18 mouse cellular contexts compared by ENCODE assay signal in the genomic region with DNA sequence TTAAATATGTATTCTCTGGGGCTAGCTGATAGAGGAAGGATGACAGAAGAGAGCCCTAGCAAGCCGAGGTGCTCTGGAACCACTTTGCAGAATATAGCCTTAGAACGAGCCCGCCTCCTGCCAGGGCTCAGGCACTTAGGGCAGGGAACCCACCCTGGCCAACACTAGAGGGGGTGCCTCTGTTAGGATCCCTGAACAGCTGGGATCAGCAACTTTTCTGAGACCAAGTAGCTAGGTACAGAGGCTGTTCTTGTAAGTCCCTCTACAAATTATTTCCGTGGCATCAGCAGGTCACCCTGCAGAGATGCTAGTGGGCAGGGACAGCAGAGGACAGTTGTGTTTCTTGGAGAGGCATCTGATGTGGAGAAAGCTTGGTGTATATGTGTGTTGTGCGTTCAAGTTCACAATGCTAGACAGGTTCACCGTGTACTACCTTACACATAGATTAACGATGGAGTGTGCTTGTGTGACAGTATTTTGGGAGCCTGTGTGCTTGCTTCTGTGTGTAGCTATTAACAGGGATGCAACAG. TPM values are rescaled to one million over a fixed set of nuclear protein-coding genes. Genes with fewer than 3 reads are reported as not detected.
DNase-seq lines count a peak whose midpoint lies in the region; ATAC-seq and TF ChIP-seq lines count a peak whose summit lies in the region.
"Had no signal": no experiment of that assay in that cellular context is flagged by ENCODE, and none has a peak within 500 bp of the region (broad histone marks: within the 10 kb centered on the region; RNA-seq: fewer than 3 reads in every experiment).

No protein-coding gene starts in this region.

- H3K4me3 ChIP-seq in kidney, embryonic 15.5 days (replicated peaks): 0 out of 2 replicates have a peak overlapping the region, but pooled peaks have one; percentile 57
- peak overlapping the region; percentile 70; the same call in 1 of the 2 replicates for H3K4me3 ChIP-seq in embryonic facial prominence, embryonic 10.5 days
- 0 out of 2 replicates have a peak overlapping the region, but pooled peaks have one; percentile 0 for H3K4me3 ChIP-seq in embryonic facial prominence, embryonic 15.5 days (replicated peaks)
- no peak overlapping the region; the same call in 1 of the 2 replicates for H3K4me3 ChIP-seq in stomach, embryonic 15.5 days (replicated peaks)
- no peak overlapping the region for H3K4me3 ChIP-seq in layer of hippocampus, adult 2 months
- H3K4me3 ChIP-seq: heart, embryonic 10.5 days; left cerebral cortex, adult 2 months; limb, embryonic 15.5 days had no signal

- H3K9ac ChIP-seq in kidney, embryonic 15.5 days: peak overlapping the region; percentile 62; the same call in 1 of the 2 replicates
- H3K9ac ChIP-seq in embryonic facial prominence, embryonic 15.5 days: no peak overlapping the region
- H3K9ac ChIP-seq in stomach, embryonic 15.5 days: no peak overlapping the region
- H3K9ac ChIP-seq: limb, embryonic 15.5 days; liver, postnatal 0 days had no signal

- H3K36me3 ChIP-seq in kidney, embryonic 15.5 days: no peaks in the 10 kb centered on the region
- H3K36me3 ChIP-seq in embryonic facial prominence, embryonic 10.5 days (replicated peaks): peaks cover 31% of the 10 kb centered on the region
- no peaks in the 10 kb centered on the region for H3K36me3 ChIP-seq in embryonic facial prominence, embryonic 15.5 days
- H3K36me3 ChIP-seq in stomach, embryonic 15.5 days: no peaks in the 10 kb centered on the region
- H3K36me3 ChIP-seq: heart, embryonic 10.5 days; limb, embryonic 15.5 days had no signal

- no peak for ATAC-seq in kidney, embryonic 15.5 days (replicated peaks; ENCODE audit: low FRiP score)
- ATAC-seq in embryonic facial prominence, embryonic 15.5 days (ENCODE audit: insufficient number of reproducible peaks, low FRiP score, low TSS enrichment, low read depth): no peak
- no peak for ATAC-seq in stomach, embryonic 15.5 days (ENCODE audit: insufficient read depth, low FRiP score, low read depth)
- ATAC-seq: liver, postnatal 0 days had no signal

- peak overlapping the region; percentile 74 for H3K4me2 ChIP-seq in kidney, embryonic 15.5 days
- peak overlapping the region; percentile 88; the same call in 1 of the 2 replicates for H3K4me2 ChIP-seq in embryonic facial prominence, embryonic 15.5 days (replicated peaks)
- H3K4me2 ChIP-seq in stomach, embryonic 15.5 days: peak overlapping the region; percentile 23; the same call in 1 of the 2 replicates
- H3K4me2 ChIP-seq: limb, embryonic 15.5 days had no signal

- H3K27ac ChIP-seq in kidney, embryonic 15.5 days: 0 out of 2 replicates have a peak overlapping the region, but pooled peaks have one; percentile 37
- no peak overlapping the region; the same call in 1 of the 2 replicates for H3K27ac ChIP-seq in embryonic facial prominence, embryonic 10.5 days (replicated peaks)
- no peak overlapping the region for H3K27ac ChIP-seq in embryonic facial prominence, embryonic 15.5 days (replicated peaks)
- H3K27ac ChIP-seq in stomach, embryonic 15.5 days: no peak overlapping the region
- H3K27ac ChIP-seq in layer of hippocampus, adult 2 months: no peak overlapping the region
- H3K27ac ChIP-seq: heart, embryonic 10.5 days; kidney, postnatal 0 days; left cerebral cortex, adult 2 months; limb, embryonic 15.5 days had no signal

- no peaks in the 10 kb centered on the region for H3K9me3 ChIP-seq in kidney, embryonic 15.5 days (replicated peaks)
- no peaks in the 10 kb centered on the region for H3K9me3 ChIP-seq in embryonic facial prominence, embryonic 10.5 days
- no peaks in the 10 kb centered on the region for H3K9me3 ChIP-seq in embryonic facial prominence, embryonic 15.5 days (replicated peaks)
- no peaks in the 10 kb centered on the region for H3K9me3 ChIP-seq in stomach, embryonic 15.5 days
- H3K9me3 ChIP-seq: forebrain, embryonic 10.5 days; heart, embryonic 10.5 days; limb, embryonic 15.5 days had no signal

- DNase-seq in kidney, adult 9 months: no peak
- peak; percentile 51 for DNase-seq in embryonic facial prominence, embryonic 10.5 days (ENCODE audit: low spot score)
- no peak for DNase-seq in lung, adult 18-20 months
- DNase-seq in layer of hippocampus, adult 2 months (ENCODE audit: low spot score in 2 of 2): no peak
- DNase-seq: adrenal gland, postnatal 36 days; cerebellum, adult 9-11 months; gastrocnemius, postnatal 36 days; liver, postnatal 0 days; right cerebral cortex, adult 18-20 months had no signal

- H3K27me3 ChIP-seq in kidney, embryonic 15.5 days: peaks cover 92% of the 10 kb centered on the region
- peaks cover 100% of the 10 kb centered on the region for H3K27me3 ChIP-seq in embryonic facial prominence, embryonic 10.5 days (replicated peaks; ENCODE audit: low read depth, poor library complexity, severe bottlenecking)
- H3K27me3 ChIP-seq in embryonic facial prominence, embryonic 15.5 days: peaks cover 72% of the 10 kb centered on the region
- H3K27me3 ChIP-seq in stomach, embryonic 15.5 days (replicated peaks): peaks cover 79% of the 10 kb centered on the region

- 12% methylated on average over 7 of the region's 7 CpGs for WGBS in kidney, embryonic 15.5 days
- WGBS in embryonic facial prominence, embryonic 10.5 days: 9% methylated on average over 7 of the region's 7 CpGs
- 26% methylated on average over 7 of the region's 7 CpGs for WGBS in embryonic facial prominence, embryonic 15.5 days
- WGBS in stomach, embryonic 15.5 days: 20% methylated on average over 7 of the region's 7 CpGs

- no peak for TF ChIP-seq CTCF in layer of hippocampus, adult 2 months (conservative IDR thresholded peaks at IDR 0.05)

- peaks cover 44% of the 10 kb centered on the region for H3K4me1 ChIP-seq in kidney, embryonic 15.5 days
- H3K4me1 ChIP-seq in embryonic facial prominence, embryonic 10.5 days: peaks cover 64% of the 10 kb centered on the region
- peaks cover 22% of the 10 kb centered on the region for H3K4me1 ChIP-seq in embryonic facial prominence, embryonic 15.5 days
- H3K4me1 ChIP-seq in stomach, embryonic 15.5 days: peaks cover 8% of the 10 kb centered on the region

RNA-seq across cellular contexts. Expression of a gene that starts 5.8 kb away (rescaled TPM):
- polyA plus RNA-seq in kidney, embryonic 15.5 days (2015; fragmentation: Nextera tagmentation; extraction: Ambion mirVana): 16.9 and 18.9 TPM in 2 replicates
- 10.1 and 15.6 TPM in 2 replicates for polyA plus RNA-seq in embryonic facial prominence, embryonic 10.5 days (2016; fragmentation: Nextera tagmentation; extraction: Ambion mirVana)
- 8.2 and 10.7 TPM in 2 replicates for polyA plus RNA-seq in embryonic facial prominence, embryonic 15.5 days (2015; fragmentation: Nextera tagmentation; extraction: Ambion mirVana)
- polyA plus RNA-seq in stomach, embryonic 15.5 days (2015; fragmentation: Nextera tagmentation; extraction: Ambion mirVana): 6.9 and 13.9 TPM in 2 replicates
- total RNA-seq in layer of hippocampus, adult 2 months (2021): under 1 TPM in 1 of 2 experiments, not detected in 1; 0.33 TPM
- total RNA-seq: adrenal gland, postnatal 36 days had no signal
- polyA plus RNA-seq: liver, postnatal 0 days; small intestine, adult 2 months had no signal

Comparison
In these comparisons a context has a peak if more than half of its experiments do, and no peak if none do; other contexts are left out.
1. H3K4me2 ChIP-seq: peak in every context shown above with its lines; median percentile 88 in embryonic facial prominence, embryonic 15.5 days; 74 in kidney, embryonic 15.5 days; 23 in stomach, embryonic 15.5 days.
2. H3K4me3 ChIP-seq: peak in kidney, embryonic 15.5 days (single experiment), embryonic facial prominence, embryonic 10.5 days (single experiment) and embryonic facial prominence, embryonic 15.5 days (single experiment); none in stomach, embryonic 15.5 days (single experiment) and layer of hippocampus, adult 2 months (single experiment).